8 mouse cellular contexts compared by ENCODE assay signal in the genomic region with DNA sequence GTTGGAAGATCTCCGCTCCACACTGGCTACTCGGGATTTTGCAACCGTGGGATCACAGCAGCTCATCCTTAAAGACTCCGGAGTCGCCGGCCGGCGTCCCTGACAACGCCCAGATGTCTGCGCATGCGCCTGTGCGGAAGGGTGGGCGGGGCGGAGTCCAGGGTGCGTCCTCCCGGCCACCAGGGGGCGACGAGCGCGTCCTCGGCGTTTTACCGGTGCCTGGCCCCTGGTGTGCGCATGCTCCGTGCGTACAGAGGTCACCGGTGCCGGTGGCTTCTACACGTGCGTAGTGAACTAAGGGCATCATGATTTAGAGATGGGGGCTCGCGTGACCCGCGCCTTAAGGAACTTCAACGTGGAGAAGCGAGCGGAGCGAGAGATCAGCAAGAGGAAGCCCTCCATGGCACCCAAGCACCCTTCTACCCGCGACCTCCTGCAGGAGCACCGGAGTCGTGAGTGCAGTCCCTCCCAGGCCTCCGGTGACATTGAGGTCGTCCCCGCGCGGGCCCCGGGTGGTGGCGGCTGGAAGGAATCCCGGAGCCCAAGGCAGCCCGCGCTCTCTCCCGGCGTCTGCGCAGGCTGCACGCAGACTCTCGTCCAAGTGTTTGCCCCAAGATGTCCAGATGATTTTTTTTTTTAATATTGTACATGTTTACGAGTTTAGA. TPM values are rescaled to one million over a fixed set of nuclear protein-coding genes. Genes with fewer than 3 reads are reported as not detected.
A peak's percentile ranks its signal among the peaks of the same experiment; 100 is the strongest.
DNase-seq lines count a peak whose midpoint lies in the region; ATAC-seq and TF ChIP-seq lines count a peak whose summit lies in the region.

A gene (plus strand): TSS at position 233 of the 665 bp plus-strand sequence.

- H3K36me3 ChIP-seq in hindbrain, embryonic 10.5 days = peaks cover 27% of the 10 kb centered on the region
- H3K36me3 ChIP-seq in lung, postnatal 0 days (ENCODE audit: insufficient read depth, low read length) = no peaks in the 10 kb centered on the region

- H3K4me1 ChIP-seq in hindbrain, embryonic 10.5 days (replicated peaks) = peaks cover 10% of the 10 kb centered on the region
- no peaks in the 10 kb centered on the region for H3K4me1 ChIP-seq in lung, postnatal 0 days (ENCODE audit: insufficient read depth, low read depth, low read length)

- no peak for TF ChIP-seq EP300 in lung, postnatal 0 days (IDR thresholded peaks at IDR 0.05)

- under 1% methylated on average over 58 of the region's 58 CpGs for WGBS in hindbrain, embryonic 10.5 days
- WGBS in lung, postnatal 0 days = 2% methylated on average over 57 of the region's 58 CpGs

- peak within 1 kb of the TSS; percentile 70 for H3K4me2 ChIP-seq in lung, postnatal 0 days (replicated peaks; ENCODE audit: low read depth, low read length)

- no peaks in the 10 kb centered on the region for H3K27me3 ChIP-seq in hindbrain, embryonic 10.5 days (ENCODE audit: insufficient read depth, poor library complexity, severe bottlenecking)
- no peaks in the 10 kb centered on the region for H3K27me3 ChIP-seq in lung, postnatal 0 days (replicated peaks; ENCODE audit: insufficient read depth, low read length)

- peak; percentile 91 for ATAC-seq in frontal cortex, adult (ENCODE audit: low TSS enrichment)
- peak; percentile 99 for ATAC-seq in lung, postnatal 0 days

- peak; percentile 93 for DNase-seq in MN1 (ENCODE audit: low spot score)
- DNase-seq in cerebellum, adult 9-10 months = peak; percentile 97
- peak; percentile 97 for DNase-seq in hindbrain, embryonic 10.5 days (ENCODE audit: low spot score)
- DNase-seq in layer of hippocampus, adult 9-11 months = peak; percentile 93
- DNase-seq in lung, postnatal 0 days (ENCODE audit: low spot score) = peak; percentile 96
- peak; percentile 98 for DNase-seq in ovary, postnatal 14 days (ENCODE audit: low spot score)
- DNase-seq in thymus, postnatal 14 days = peak; percentile 97

- no peaks in the 10 kb centered on the region for H3K9me3 ChIP-seq in hindbrain, embryonic 10.5 days
- H3K9me3 ChIP-seq in lung, postnatal 0 days (ENCODE audit: low read length) = no peaks in the 10 kb centered on the region

- peak within 1 kb of the TSS; percentile 60 for H3K9ac ChIP-seq in lung, postnatal 0 days (replicated peaks; ENCODE audit: low read depth)

- peak within 1 kb of the TSS; percentile 91 for H3K27ac ChIP-seq in hindbrain, embryonic 10.5 days
- 0 out of 2 replicates have a peak within 1 kb of the TSS, but pooled peaks have one; percentile 9 for H3K27ac ChIP-seq in lung, postnatal 0 days (ENCODE audit: low read length)

- H3K4me3 ChIP-seq in hindbrain, embryonic 10.5 days = peak within 1 kb of the TSS; percentile 78
- peak within 1 kb of the TSS; percentile 85 for H3K4me3 ChIP-seq in lung, postnatal 0 days (ENCODE audit: low read depth, low read length)

- peak; percentile 98 for TF ChIP-seq CTCF in lung, postnatal 0 days (IDR thresholded peaks at IDR 0.05)

RNA-seq across cellular contexts. Expression of the gene that starts here (rescaled TPM):
- polyA plus RNA-seq in hindbrain, embryonic 10.5 days (2016; fragmentation: Nextera tagmentation; extraction: Ambion mirVana) = 53.3 and 57.5 TPM in 2 replicates
- 19.9 and 23.1 TPM in 2 replicates for polyA plus RNA-seq in lung, postnatal 0 days (2015; fragmentation: Nextera tagmentation; extraction: Ambion mirVana)

Comparison
In these comparisons a context has a peak if more than half of its experiments do, and no peak if none do; other contexts are left out.
1. Peak in every context shown above with its lines: DNase-seq, ATAC-seq, H3K4me3 ChIP-seq and H3K27ac ChIP-seq.